Mouse (Mus musculus) left cerebral cortex, postnatal 14 days (tissue): ENCODE measurements at regions not wholly inside any gene's neighbourhood (a gene's known extent, or its start where the extent isn't known, plus 50 kb on each side); places are given as distances from the start of the nearest gene placed in this dataset.
A peak's percentile ranks its signal among the peaks of the same experiment; 100 is the strongest.
"Not testable (repeated sequence)": the region's sequence is repeated elsewhere in the genome, so short reads cannot be mapped to it uniquely, and the experiment has no call there.

Experiments
- DNase-seq, 2 experiments: peaks; one replicate each; pipeline ENCODE4 v3.0.0; 2021 to 2022; ENCODE audit warnings: low spot score in 2 of 2, mixed read lengths in 1 of 2
- intact Hi-C: fragments of 180-260 bp; cut with DNase I; formaldehyde crosslinking; loops from one replicate; pipeline ENCODE4 v1.15.1; 2025

GRCm38 (mm10) chr3:155945188-155945587 lies 616.4 kb upstream of the Negr1 start:
- no peak for DNase-seq
- intact Hi-C loops = no loop called here

- DNase-seq, intact Hi-C loops: not testable (repeated sequence)
These were observed 599.1 kb upstream of the Negr1 start for GRCm38 (mm10) chr3:155962496-155962895.

- intact Hi-C loops = no loop called here
- DNase-seq = no peak
These were observed 582.0 kb upstream of the Negr1 start for GRCm38 (mm10) chr3:155979636-155980035.

- intact Hi-C loops = no loop called here
- no peak for DNase-seq
These were observed 567.5 kb upstream of the Negr1 start for GRCm38 (mm10) chr3:155994044-155994443.

GRCm38 (mm10) chr3:156017676-156018230 lies 543.8 kb upstream of the Negr1 start:
- intact Hi-C loops = no loop called here
- DNase-seq = no peak

- peak; percentile 15 to 25 for DNase-seq
- intact Hi-C loops = no loop called here
These were observed 532.9 kb upstream of the Negr1 start for GRCm38 (mm10) chr3:156028602-156029188.

GRCm38 (mm10) chr3:156070257-156070656 lies 491.3 kb upstream of the Negr1 start:
- DNase-seq = peak; percentile 11 to 23
- intact Hi-C loops = no loop called here

- no peak for DNase-seq
- intact Hi-C loops = no loop called here
These were observed 479.3 kb upstream of the Negr1 start for GRCm38 (mm10) chr3:156082268-156082667.

- intact Hi-C loops = no loop called here
These were observed 467.9 kb upstream of the Negr1 start for GRCm38 (mm10) chr3:156093689-156094088.

GRCm38 (mm10) chr3:156094990-156095389 lies 466.6 kb upstream of the Negr1 start:
- no peak for DNase-seq
- intact Hi-C loops = no loop called here

More at GRCm38 (mm10) chr3:156093689-156094088, 467.9 kb upstream of the Negr1 start:
- no peak for DNase-seq

- intact Hi-C loops = no loop called here
- DNase-seq = no peak
These were observed 455.8 kb upstream of the Negr1 start for GRCm38 (mm10) chr3:156105788-156106187.

GRCm38 (mm10) chr3:156120341-156120740 lies 441.3 kb upstream of the Negr1 start:
- intact Hi-C loops = no loop called here
- DNase-seq = no peak

- DNase-seq = no peak
- intact Hi-C loops = no loop called here
These were observed 430.0 kb upstream of the Negr1 start for GRCm38 (mm10) chr3:156131598-156131997.

- no peak for DNase-seq
- intact Hi-C loops = no loop called here
These were observed 420.2 kb upstream of the Negr1 start for GRCm38 (mm10) chr3:156141355-156141754.

GRCm38 (mm10) chr3:156149322-156149721 lies 412.3 kb upstream of the Negr1 start:
- DNase-seq = no peak
- intact Hi-C loops = no loop called here

- DNase-seq = no peak
- intact Hi-C loops = no loop called here
These were observed 391.5 kb upstream of the Negr1 start for GRCm38 (mm10) chr3:156170076-156170475.

GRCm38 (mm10) chr3:156198688-156199087 lies 362.9 kb upstream of the Negr1 start:
- intact Hi-C loops = no loop called here
- no peak for DNase-seq

- DNase-seq = no peak
- intact Hi-C loops = no loop called here
These were observed 361.7 kb upstream of the Negr1 start for GRCm38 (mm10) chr3:156199749-156200467.

GRCm38 (mm10) chr3:156205246-156205645 lies 356.3 kb upstream of the Negr1 start:
- intact Hi-C loops = no loop called here
- DNase-seq = no peak

GRCm38 (mm10) chr3:156208420-156208819 lies 353.2 kb upstream of the Negr1 start:
- no peak for DNase-seq
- intact Hi-C loops = no loop called here

- DNase-seq = no peak
- intact Hi-C loops = no loop called here
These were observed 350.8 kb upstream of the Negr1 start for GRCm38 (mm10) chr3:156210827-156211226.
